Mouse (Mus musculus) embryo, embryonic 11 days (tissue): Measurements from ENCODE around the gene Xylt1.
A peak's percentile ranks its signal among the peaks of the same experiment; 100 is the strongest.

Experiments used
- DNase-seq: peaks from one replicate; pipeline ENCODE4 v3.0.0-alpha.2; 2015

Gene Xylt1

GRCm38 (mm10) chr7:117567653-117568340, 187.0 kb downstream of the Xylt1 start:
- no peak for DNase-seq

- DNase-seq = no peak
These were observed 190.4 kb downstream of the Xylt1 start for GRCm38 (mm10) chr7:117571131-117571530.

DNA sequence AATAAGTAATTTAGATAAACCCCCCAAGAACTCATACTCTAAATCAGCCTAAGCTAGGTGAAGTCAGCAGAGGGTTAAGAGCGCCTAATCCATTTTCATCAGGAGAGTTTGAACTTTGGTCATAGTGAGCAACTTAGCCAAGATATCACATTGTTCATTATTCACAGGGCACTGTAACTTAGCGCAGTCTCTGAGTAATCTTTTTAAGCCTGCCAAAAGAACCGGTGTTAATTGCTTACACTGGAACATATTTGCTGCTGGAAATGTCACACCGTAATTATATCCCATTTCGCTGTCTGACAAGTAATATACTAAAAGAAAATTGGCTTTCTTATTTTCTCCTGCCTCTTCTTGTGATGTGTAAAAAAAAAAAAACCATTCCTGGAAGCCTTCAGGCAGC, 190.9 kb downstream of the Xylt1 start:
- no peak for DNase-seq

DNA sequence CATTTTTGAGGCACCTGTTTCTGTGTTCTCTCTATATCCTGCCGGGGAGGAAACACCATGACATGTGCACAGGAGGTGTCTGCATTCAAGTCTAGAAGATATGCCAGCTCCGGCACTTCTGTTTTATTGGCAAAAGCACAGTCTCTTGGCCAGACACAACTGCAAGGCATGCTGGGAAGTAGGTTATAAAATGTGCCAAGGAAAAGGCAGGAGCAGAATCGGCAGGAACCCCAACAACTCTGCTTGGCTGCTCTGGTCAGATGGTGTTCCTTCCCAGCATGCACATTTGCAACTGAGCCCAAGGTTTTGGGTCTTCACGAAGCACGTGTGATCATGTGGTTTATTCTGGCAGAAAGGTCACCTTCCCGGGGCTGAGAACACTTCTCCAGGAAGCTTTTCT, 192.4 kb downstream of the Xylt1 start:
- no peak for DNase-seq

- DNase-seq = no peak
These were observed 194.6 kb downstream of the Xylt1 start for GRCm38 (mm10) chr7:117575417-117575816.

DNA sequence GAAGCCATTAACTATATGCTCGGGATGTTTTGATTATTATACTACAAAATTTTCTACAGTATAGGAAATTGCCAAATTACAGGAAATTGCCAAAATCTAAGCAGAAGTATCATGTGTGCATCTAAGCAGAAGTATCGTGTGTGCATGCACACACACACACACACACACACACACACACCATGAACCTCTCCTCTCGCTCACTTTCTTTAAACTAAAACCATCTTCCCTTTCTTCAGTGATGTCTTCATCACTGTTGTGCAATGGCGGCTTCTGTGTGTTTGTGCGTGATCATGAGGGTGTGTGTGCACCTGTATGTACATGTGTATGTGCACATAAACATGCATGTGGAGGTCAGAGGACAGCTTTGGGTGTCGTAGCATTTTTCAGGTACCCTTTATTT, 196.3 kb downstream of the Xylt1 start:
- DNase-seq = no peak

DNA sequence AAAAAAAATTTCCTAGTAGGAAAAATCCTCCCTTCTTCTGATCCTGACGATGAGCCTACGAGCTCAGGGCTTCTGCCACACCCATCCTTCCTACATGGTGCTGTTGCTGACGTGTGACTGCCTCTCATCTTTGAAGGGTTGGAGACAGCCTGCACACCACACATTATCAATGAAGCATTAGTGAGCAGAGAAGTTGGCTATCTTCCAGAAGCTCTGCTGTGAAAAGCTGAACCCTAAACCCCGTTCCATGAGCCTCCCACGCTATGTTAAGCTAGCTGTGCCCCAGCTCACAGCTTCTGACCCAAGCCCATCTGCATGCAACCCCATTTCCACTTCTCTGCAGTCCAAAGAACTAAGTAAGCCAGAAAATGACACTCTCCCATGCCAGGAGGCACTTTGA, 204.4 kb downstream of the Xylt1 start:
- no peak for DNase-seq

- DNase-seq = no peak
These were observed 206.0 kb downstream of the Xylt1 start for GRCm38 (mm10) chr7:117586811-117587210.

DNA sequence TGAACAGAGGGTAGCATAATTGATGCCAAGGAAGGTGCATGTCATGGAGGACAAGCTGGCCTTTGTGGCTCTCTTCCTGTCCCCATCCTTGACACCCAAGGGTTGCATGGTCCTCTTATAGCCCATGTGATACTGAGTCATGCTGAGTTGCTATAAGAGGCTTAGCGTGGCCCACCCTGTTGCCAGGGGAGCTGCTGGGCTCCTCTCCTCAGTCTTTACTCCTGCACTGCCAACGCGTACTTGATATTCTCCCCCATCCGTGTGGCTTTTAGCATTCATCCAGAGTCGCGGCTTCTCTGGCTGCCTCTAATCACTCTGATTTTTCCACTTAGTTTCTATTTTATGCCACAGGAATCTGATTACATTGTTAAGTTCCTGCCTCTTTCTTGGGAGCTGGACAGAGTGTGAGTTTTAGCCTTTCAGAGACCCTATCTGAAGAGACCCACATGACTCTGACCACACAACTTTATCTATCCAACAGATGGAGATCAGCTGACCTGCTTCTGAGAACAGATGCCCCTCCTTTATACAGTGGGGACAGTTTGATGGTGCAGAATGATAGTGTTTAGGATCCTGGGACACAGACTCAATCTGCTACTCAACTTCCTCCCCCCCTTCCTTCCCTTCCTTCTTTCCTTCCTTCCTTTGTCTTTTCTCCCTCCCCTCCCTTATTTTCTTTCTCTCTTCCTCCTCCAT, 206.6 kb downstream of the Xylt1 start:
- DNase-seq = no peak

- DNase-seq = no peak
These were observed 207.6 kb downstream of the Xylt1 start for GRCm38 (mm10) chr7:117588426-117588825.

GRCm38 (mm10) chr7:117589359-117589758, 208.6 kb downstream of the Xylt1 start:
- no peak for DNase-seq

DNA sequence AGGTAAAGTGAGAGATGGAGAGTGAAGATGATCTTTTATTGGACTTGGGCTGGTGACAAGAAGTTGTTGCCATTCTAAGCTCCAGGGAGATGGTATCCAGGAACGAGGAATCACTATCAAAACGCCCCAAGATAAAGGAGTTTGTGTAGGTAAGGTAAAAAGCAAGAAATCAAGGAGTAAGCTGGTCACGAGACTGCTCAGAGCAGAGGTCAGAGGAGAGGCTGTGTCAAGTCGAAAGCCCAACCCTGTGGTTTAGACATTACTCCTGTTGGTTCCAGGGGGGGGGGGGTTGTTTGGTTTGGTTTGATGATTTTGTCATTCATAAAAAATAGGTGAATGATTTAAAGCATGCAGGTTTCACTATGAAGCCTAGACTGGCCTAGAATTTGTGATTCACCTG, 209.0 kb downstream of the Xylt1 start:
- no peak for DNase-seq

DNA sequence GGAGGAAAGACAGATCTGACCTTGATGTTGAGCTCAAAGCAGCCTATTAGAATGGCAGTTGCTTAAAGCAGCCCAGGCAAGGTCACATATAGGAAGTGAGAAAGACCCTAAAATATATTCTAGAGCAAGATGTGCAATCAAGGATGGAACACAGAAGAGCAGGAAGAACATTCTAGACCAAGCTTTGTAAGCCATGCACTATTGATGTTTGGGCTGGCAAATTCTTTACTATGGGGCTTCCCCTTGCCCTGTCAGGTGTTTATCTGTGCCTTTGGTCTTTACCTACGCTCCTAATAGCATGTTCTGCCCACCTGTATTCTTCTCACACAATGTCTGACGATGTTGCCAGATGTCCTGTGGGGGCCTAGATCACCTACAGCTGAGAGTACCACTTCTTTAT, 213.4 kb downstream of the Xylt1 start:
- no peak for DNase-seq

- no peak for DNase-seq
These were observed 214.4 kb downstream of the Xylt1 start for GRCm38 (mm10) chr7:117595029-117595695.

- no peak for DNase-seq
These were observed 219.7 kb downstream of the Xylt1 start for GRCm38 (mm10) chr7:117600443-117600842.

DNA sequence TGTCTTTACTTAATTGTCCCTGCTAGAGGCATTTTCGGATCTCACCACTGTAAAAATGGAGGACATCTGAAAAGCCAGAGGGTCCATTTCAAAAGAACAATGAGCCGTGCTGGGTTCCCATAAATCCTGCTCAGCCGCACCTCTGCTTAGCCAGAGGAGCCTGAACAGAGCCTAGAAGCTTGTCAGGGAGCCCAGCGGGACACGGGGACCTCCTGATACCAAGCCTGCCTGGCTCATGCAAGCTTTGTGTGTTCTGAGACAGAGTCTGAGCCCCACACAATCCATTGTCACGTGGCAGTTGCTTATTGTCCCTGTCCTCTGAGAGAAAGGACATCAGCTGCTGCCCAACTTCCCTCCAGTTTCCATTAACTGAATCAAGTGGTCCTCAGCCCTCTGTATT, 229.7 kb downstream of the Xylt1 start:
- DNase-seq = peak; percentile 20

- DNase-seq = no peak
These were observed 232.2 kb downstream of the Xylt1 start for GRCm38 (mm10) chr7:117612788-117613473.

DNA sequence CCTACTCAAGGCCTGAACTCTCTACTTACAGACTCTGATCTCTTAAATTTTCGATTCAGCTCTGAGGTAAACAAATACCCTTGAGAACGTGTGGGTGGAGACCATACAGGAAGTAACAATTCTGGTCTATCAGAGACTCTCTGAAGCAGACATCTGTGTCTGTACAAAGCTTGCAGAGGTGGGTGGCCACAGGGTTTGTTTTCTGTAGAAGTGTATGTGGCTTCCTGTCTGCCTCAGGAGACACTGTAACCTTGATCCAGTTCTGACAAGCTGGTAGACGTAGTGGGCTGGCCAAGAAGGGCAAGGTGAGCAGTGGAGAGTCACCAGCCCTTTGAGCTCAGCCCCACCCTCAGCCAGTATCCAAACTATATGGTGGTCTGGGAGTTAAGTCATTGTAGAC, 233.0 kb downstream of the Xylt1 start:
- DNase-seq = no peak

GRCm38 (mm10) chr7:117614346-117614745, 233.6 kb downstream of the Xylt1 start:
- DNase-seq = no peak

- DNase-seq = no peak
These were observed 234.1 kb downstream of the Xylt1 start for GRCm38 (mm10) chr7:117614851-117615250.

DNA sequence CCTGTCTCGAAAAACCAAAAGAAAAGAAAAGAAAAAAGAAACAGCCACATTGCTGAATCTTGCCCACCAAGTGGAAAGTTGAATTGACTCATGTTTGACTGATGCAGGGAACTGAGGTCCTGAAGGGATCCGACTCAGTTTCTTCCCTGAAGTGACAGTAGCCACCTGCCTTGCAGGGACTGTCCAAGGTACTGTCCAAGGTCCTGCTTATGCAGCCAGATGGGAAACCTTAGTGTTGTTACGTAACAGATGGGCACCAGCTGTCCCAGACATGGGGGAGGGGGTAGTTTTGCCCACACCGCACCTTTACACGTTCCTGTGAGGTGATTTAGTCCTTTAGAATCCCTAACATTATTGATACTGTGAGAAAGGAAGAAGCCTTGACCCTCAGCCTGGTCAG, 235.5 kb downstream of the Xylt1 start:
- DNase-seq = peak; percentile 47

DNA sequence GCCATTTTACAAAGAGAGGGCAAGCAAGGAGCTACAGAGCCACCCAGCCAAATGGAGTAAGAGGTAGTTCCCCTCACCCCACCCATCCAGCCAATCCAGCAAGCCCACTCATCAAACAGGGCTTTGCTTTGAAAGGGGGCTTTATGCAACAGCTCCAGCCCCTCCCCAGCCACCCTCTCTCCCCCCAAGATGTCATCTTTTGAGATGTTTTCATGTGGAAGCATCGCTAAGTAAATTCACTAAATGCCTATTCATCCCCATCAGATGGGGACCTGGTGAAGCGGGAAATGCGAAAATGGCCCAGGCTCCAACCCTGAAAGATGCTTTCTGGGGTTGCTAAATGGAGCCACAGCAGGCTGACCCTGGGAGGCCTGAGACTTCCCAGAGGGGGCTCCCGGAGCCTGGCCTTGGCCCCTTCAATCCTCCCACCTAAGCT, 238.0 kb downstream of the Xylt1 start:
- peak; percentile 65 for DNase-seq

DNA sequence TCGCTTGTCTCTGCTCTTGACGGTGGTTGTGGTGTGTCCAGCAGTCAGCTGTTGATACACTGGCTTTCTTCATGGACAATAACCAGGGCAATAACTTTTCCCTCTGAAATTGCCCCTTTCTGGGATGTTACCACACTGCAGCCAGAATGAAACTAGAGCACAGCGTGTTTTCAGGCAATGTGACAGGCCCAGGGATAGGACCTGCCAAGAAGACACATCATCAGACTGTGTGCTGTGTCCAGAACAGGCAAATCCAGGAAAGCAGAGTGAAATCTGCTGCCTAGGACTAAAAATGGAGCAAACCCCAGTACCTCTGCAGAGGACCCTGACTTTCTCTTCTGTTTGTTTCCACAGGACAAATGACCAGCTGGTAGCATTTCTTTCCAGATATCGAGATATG, 240.8 kb downstream of the Xylt1 start:
- DNase-seq = no peak

GRCm38 (mm10) chr7:117622769-117623168, 242.0 kb downstream of the Xylt1 start:
- peak; percentile 46 for DNase-seq
